Mouse (Mus musculus): Measurements from ENCODE around the gene Dph2.

DNA sequence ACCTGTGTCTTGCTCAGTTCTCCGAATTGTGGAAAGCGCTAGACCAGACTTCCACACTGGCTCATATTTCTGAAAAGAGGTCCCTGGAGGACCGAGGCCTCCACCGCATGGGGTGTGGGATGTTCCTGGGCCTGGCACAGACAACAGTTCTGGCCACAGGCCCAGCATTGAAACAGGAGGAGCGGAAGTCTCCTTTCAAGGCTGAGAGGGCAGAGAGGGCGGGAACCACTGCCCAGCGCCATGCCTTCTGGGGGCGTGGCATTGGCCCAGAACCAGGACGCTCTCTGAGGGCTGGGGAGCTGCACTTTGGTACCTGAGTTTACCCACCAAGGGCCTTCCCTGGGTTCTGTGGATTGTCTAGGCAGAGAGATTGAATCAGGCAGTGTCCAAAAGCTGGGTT, 25.7 kb downstream of the Dph2 start:
- TF ChIP-seq POLR2A (IDR thresholded peaks at IDR 0.05; ENCODE audit: control insufficient read depth, extremely low read depth, insufficient read depth, low read length, poor library complexity) (no peak), CTCF (IDR thresholded peaks at IDR 0.05; ENCODE audit: borderline replicate concordance, control insufficient read depth, extremely low read depth, insufficient read depth, low read length, poor library complexity) (no peak)
